17 mouse cellular contexts compared by ENCODE assay signal in the genomic region with DNA sequence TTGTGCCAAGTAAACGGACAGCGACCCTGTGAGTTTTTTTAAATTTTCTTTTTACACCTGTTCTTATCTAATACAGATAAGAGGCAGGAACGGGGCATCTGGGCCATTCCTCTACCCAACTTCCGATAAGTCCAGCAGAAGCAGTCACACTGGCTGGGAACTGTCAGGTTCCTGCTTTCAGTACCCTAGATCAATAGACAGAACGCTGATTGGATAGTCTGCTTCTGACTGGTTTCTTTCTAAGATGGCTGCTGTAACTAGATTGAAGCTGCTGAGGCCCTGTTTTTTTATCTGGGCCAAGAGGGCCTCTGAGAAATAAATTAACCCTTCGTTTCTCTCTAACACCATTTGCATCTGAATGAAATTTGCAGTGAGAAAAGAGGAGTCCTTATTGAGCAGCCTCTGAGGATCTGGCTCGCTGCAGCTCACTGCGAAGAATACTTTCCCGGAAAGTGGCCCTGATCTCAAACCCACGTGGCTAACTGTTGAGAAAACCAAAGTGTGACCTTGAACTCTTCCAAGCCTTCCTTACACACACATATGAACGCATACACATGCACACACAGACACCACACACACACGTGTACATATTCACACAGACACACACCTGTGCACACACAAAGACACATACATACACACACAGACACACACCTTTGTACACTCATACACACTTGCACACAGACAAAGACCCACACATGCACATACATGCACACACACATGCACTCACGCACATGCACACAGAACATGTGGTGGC.
DNase-seq lines count a peak whose midpoint lies in the region; ATAC-seq lines count a peak whose summit lies in the region.
"Had no signal": no experiment of that assay in that cellular context is flagged by ENCODE, and none has a peak within 500 bp of the region (broad histone marks: within the 10 kb centered on the region; RNA-seq: fewer than 3 reads in every experiment).

No protein-coding gene starts in this region.

- WGBS in embryonic facial prominence, embryonic 12.5 days: 81% methylated on average over 13 of the region's 13 CpGs
- WGBS in embryonic facial prominence, embryonic 10.5 days: 79% methylated on average over 13 of the region's 13 CpGs
- WGBS in midbrain, embryonic 10.5 days: 74% methylated on average over 13 of the region's 13 CpGs
- WGBS in midbrain, embryonic 16.5 days: 43% methylated on average over 13 of the region's 13 CpGs
- 57% methylated on average over 13 of the region's 13 CpGs for WGBS in hindbrain, embryonic 13.5 days
- 44% methylated on average over 13 of the region's 13 CpGs for WGBS in midbrain, embryonic 15.5 days

- no peak for DNase-seq in embryonic facial prominence, embryonic 10.5 days (ENCODE audit: low spot score)
- DNase-seq in midbrain, embryonic 10.5 days (ENCODE audit: low spot score): no peak
- DNase-seq in cerebellum, postnatal 4 days (ENCODE audit: low spot score in 2 of 2): no peak
- DNase-seq in thymus, postnatal 0 days (ENCODE audit: low spot score): no peak
- DNase-seq: adrenal gland, postnatal 10 days; cerebellum, adult 8-10 months; kidney, adult 9 months; lung, adult 18-20 months; lung, postnatal 4 days; thymus, postnatal 4 days had no signal

- no peaks in the 10 kb centered on the region for H3K4me1 ChIP-seq in embryonic facial prominence, embryonic 12.5 days
- H3K4me1 ChIP-seq in embryonic facial prominence, embryonic 10.5 days: peaks cover 8% of the 10 kb centered on the region; the same call in 1 of the 2 replicates
- peaks cover 29% of the 10 kb centered on the region for H3K4me1 ChIP-seq in midbrain, embryonic 10.5 days
- peaks cover 9% of the 10 kb centered on the region; the same call in 1 of the 2 replicates for H3K4me1 ChIP-seq in midbrain, embryonic 16.5 days (ENCODE audit: control insufficient read depth, insufficient read depth, low read length)
- H3K4me1 ChIP-seq in hindbrain, embryonic 13.5 days (replicated peaks): peaks cover 13% of the 10 kb centered on the region; the same call in 1 of the 2 replicates
- peaks cover 15% of the 10 kb centered on the region for H3K4me1 ChIP-seq in midbrain, embryonic 15.5 days
- H3K4me1 ChIP-seq: limb, embryonic 12.5 days had no signal

- H3K9ac ChIP-seq in embryonic facial prominence, embryonic 12.5 days: no peak overlapping the region
- H3K9ac ChIP-seq in midbrain, embryonic 16.5 days (ENCODE audit: low read depth, low read length): no peak overlapping the region
- 0 out of 2 replicates have a peak overlapping the region, but pooled peaks have one; percentile 5 for H3K9ac ChIP-seq in hindbrain, embryonic 13.5 days
- no peak overlapping the region for H3K9ac ChIP-seq in midbrain, embryonic 15.5 days
- H3K9ac ChIP-seq: limb, embryonic 12.5 days had no signal

- H3K9me3 ChIP-seq in embryonic facial prominence, embryonic 12.5 days: no peaks in the 10 kb centered on the region
- no peaks in the 10 kb centered on the region for H3K9me3 ChIP-seq in embryonic facial prominence, embryonic 10.5 days
- no peaks in the 10 kb centered on the region for H3K9me3 ChIP-seq in midbrain, embryonic 10.5 days (replicated peaks)
- H3K9me3 ChIP-seq in midbrain, embryonic 16.5 days (replicated peaks; ENCODE audit: control insufficient read depth, low read length, poor library complexity, severe bottlenecking): no peaks in the 10 kb centered on the region
- no peaks in the 10 kb centered on the region for H3K9me3 ChIP-seq in hindbrain, embryonic 13.5 days
- no peaks in the 10 kb centered on the region for H3K9me3 ChIP-seq in midbrain, embryonic 15.5 days
- H3K9me3 ChIP-seq: limb, embryonic 12.5 days had no signal

- no peak overlapping the region for H3K4me2 ChIP-seq in embryonic facial prominence, embryonic 12.5 days (replicated peaks)
- no peak overlapping the region for H3K4me2 ChIP-seq in midbrain, embryonic 16.5 days (ENCODE audit: low read length)
- H3K4me2 ChIP-seq in hindbrain, embryonic 13.5 days: no peak overlapping the region
- H3K4me2 ChIP-seq in midbrain, embryonic 15.5 days: no peak overlapping the region
- H3K4me2 ChIP-seq: limb, embryonic 12.5 days had no signal

- peak; percentile 41; the same call in 1 of the 2 replicates for ATAC-seq in embryonic facial prominence, embryonic 12.5 days (ENCODE audit: insufficient number of reproducible peaks, insufficient read depth, low FRiP score, low TSS enrichment)
- no peak for ATAC-seq in midbrain, embryonic 16.5 days
- ATAC-seq in hindbrain, embryonic 13.5 days (ENCODE audit: low FRiP score): 0 out of 2 replicates have a peak, but pooled peaks have one; percentile 49
- ATAC-seq in midbrain, embryonic 15.5 days (replicated peaks): peak; percentile 45; the same call in 1 of the 2 replicates

- no peaks in the 10 kb centered on the region for H3K27me3 ChIP-seq in embryonic facial prominence, embryonic 12.5 days
- peaks cover 3% of the 10 kb centered on the region; the same call in 1 of the 2 replicates for H3K27me3 ChIP-seq in embryonic facial prominence, embryonic 10.5 days (replicated peaks; ENCODE audit: low read depth, poor library complexity, severe bottlenecking)
- 0 out of 2 replicates have a peak, but pooled peaks cover 10% of the 10 kb centered on the region for H3K27me3 ChIP-seq in midbrain, embryonic 10.5 days (ENCODE audit: low read depth, poor library complexity, severe bottlenecking)
- no peaks in the 10 kb centered on the region for H3K27me3 ChIP-seq in midbrain, embryonic 16.5 days (ENCODE audit: control insufficient read depth, insufficient read depth, low read depth, low read length)
- H3K27me3 ChIP-seq in hindbrain, embryonic 13.5 days: no peaks in the 10 kb centered on the region
- H3K27me3 ChIP-seq in midbrain, embryonic 15.5 days (replicated peaks): no peaks in the 10 kb centered on the region
- H3K27me3 ChIP-seq: CH12.LX; limb, embryonic 12.5 days had no signal

- no peak overlapping the region for H3K27ac ChIP-seq in embryonic facial prominence, embryonic 12.5 days
- no peak overlapping the region for H3K27ac ChIP-seq in embryonic facial prominence, embryonic 10.5 days (replicated peaks)
- peak overlapping the region; percentile 62 for H3K27ac ChIP-seq in midbrain, embryonic 10.5 days (replicated peaks)
- no peak overlapping the region for H3K27ac ChIP-seq in midbrain, embryonic 16.5 days (ENCODE audit: low read length)
- H3K27ac ChIP-seq in hindbrain, embryonic 13.5 days: no peak overlapping the region
- H3K27ac ChIP-seq in midbrain, embryonic 15.5 days: no peak overlapping the region
- H3K27ac ChIP-seq: limb, embryonic 12.5 days had no signal

- H3K4me3 ChIP-seq in embryonic facial prominence, embryonic 12.5 days: no peak overlapping the region
- no peak overlapping the region for H3K4me3 ChIP-seq in embryonic facial prominence, embryonic 10.5 days
- H3K4me3 ChIP-seq in midbrain, embryonic 10.5 days: no peak overlapping the region
- H3K4me3 ChIP-seq in midbrain, embryonic 16.5 days (ENCODE audit: low read depth, low read length): no peak overlapping the region
- H3K4me3 ChIP-seq in hindbrain, embryonic 13.5 days: no peak overlapping the region
- H3K4me3 ChIP-seq in midbrain, embryonic 15.5 days: no peak overlapping the region
- H3K4me3 ChIP-seq: erythroblast, embryonic 14.5 days; limb, embryonic 12.5 days had no signal

- H3K36me3 ChIP-seq in embryonic facial prominence, embryonic 12.5 days: no peaks in the 10 kb centered on the region
- no peaks in the 10 kb centered on the region for H3K36me3 ChIP-seq in embryonic facial prominence, embryonic 10.5 days (replicated peaks)
- H3K36me3 ChIP-seq in midbrain, embryonic 10.5 days: no peaks in the 10 kb centered on the region
- H3K36me3 ChIP-seq in midbrain, embryonic 16.5 days (ENCODE audit: control insufficient read depth, insufficient read depth, low read length): no peaks in the 10 kb centered on the region
- H3K36me3 ChIP-seq in hindbrain, embryonic 13.5 days: no peaks in the 10 kb centered on the region
- no peaks in the 10 kb centered on the region for H3K36me3 ChIP-seq in midbrain, embryonic 15.5 days (replicated peaks)
- H3K36me3 ChIP-seq: limb, embryonic 12.5 days had no signal
